Mouse (Mus musculus): ENCODE results near the gene Fibp.

Gene Fibp

DNA sequence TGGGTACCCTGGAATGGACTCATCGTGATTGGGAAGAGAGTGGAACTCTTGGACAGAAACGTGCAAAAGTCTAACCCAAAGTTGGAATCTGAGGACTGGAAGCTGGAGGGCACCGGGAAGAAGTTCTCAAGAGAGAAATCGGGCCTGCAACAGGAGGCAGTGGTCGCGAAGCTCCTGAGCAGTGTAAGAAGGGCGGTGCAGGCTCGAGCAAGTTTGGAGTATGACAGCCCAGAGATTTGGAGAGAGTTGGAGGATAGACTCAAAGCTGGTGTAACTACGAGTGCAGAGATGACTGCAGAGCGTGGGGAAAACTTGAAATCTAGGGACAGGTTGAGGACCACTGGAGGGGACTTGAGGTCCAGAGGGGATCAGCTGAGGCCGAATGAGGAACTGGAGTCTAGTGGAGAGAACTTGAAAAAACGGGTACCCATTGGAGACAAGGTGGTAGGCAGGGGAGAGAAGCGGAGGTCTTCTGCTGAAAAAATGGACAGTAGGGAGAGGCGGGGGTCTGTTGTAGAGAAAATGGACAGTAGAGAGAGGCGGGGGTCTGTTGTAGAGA is 50.7 kb downstream of the Fibp start:
- in situ Hi-C loops (cut with MboI; ENCODE audit: unreplicated experiment in 2 of 2): no loop called here

DNA sequence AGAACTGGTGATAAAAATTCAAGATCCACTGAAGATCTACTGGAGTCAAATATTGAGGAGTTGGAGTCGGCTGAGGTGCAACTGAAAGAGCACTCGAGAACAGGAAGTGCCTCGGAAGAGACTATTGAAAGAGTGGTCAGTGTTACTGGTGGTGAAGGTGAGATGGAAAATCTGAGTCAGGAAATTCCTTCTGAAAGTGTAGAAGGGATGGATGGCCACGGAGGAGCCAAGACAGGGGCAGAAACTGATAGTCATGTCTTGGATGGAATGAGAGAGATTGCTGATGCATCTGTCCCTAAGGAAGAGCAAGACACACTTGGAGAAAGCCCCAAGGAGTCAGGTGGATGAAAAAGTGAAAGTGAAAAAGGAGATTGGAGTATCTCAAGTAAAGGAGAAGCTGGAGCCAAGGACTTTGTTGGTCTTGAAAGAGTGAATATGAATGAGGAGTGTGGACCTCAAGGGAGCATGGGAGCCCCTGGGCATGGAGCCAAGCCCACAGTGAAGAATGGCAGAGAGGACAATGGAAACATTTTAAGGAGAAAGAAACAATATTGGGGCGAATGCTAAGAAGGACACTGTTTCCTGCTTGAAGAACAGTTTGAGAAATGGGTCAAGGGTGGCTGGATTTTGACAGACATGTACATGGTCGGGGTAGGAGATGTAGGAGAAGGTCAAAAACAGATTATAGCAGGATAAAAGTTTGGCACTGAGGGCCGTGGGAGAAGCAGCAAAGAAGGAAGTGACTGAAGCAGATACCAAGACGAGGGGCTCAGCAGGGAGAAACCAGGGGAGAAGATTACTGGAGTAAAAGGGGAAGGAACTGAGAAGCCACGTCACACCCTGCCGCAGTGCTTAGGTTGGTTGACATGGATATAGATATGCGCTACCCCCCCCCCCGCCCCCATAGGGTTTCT is 51.9 kb downstream of the Fibp start:
- in situ Hi-C loops (cut with MboI; ENCODE audit: unreplicated experiment in 2 of 2): no loop called here

DNA sequence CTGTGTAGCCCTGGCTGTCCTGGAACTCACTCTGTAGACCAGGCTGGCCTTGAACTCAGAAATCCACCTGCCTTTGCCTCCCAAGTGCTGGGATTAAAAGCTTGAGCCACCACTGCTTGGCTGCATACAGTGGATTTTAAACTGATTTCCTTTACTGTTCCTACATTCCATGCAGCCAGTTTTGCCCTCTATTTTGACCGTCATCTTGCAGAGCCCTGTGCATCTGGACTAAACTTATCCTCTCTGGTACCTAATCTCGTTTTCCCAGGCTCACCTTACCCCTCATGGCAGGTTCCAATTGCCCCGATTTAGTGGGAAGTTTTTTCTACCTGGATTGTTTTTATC is 52.6 kb downstream of the Fibp start:
- in situ Hi-C loops (cut with MboI; ENCODE audit: unreplicated experiment in 2 of 2): no loop called here
